Mouse (Mus musculus) heart, postnatal 0 days (tissue): ENCODE data around the gene Gbf1. TPM values are rescaled to one million over a fixed set of nuclear protein-coding genes. Genes with fewer than 3 reads are reported as not detected.

Experiments used
- ATAC-seq: fragments of 200-750 bp; cut with Nextera tagmentation; 2 replicates; pipeline ENCODE4 v1.8.0; 2017; ENCODE audit warnings: low read depth, moderate number of reproducible peaks, moderate library complexity; ENCODE audit not compliant: insufficient read depth
- DNase-seq: peaks from one replicate; pipeline ENCODE4 v3.0.0-alpha.2; 2016; ENCODE audit warnings: low spot score
- H3K27ac ChIP-seq: fragments of 300-500 bp; sonication (generic); 2 replicates; pipeline ENCODE4 v1.5.1; 2014; ENCODE audit warnings: low read depth, mild to moderate bottlenecking
- H3K27me3 ChIP-seq: fragments of 300-500 bp; sonication (generic); 2 replicates; pipeline ENCODE4 v1.6.1; 2014; ENCODE audit warnings: low read length, mixed read lengths; ENCODE audit not compliant: control insufficient read depth, insufficient read depth
- H3K36me3 ChIP-seq: fragments of 300-500 bp; sonication (generic); replicated peaks from 2 replicates; pipeline ENCODE4 v1.6.1; 2014; ENCODE audit warnings: low read length, mixed read lengths; ENCODE audit not compliant: control insufficient read depth, insufficient read depth
- H3K4me1 ChIP-seq: fragments of 300-500 bp; sonication (generic); 2 replicates; pipeline ENCODE4 v1.6.1; 2014; ENCODE audit warnings: antibody characterized with exemption; ENCODE audit not compliant: control insufficient read depth, insufficient read depth
- H3K4me2 ChIP-seq: fragments of 300-500 bp; sonication (generic); 2 replicates; pipeline ENCODE4 v1.6.1; 2014; ENCODE audit warnings: low read depth, mild to moderate bottlenecking, low read length, moderate library complexity
- H3K4me3 ChIP-seq: fragments of 300-500 bp; sonication (generic); 2 replicates; pipeline ENCODE4 v1.5.1; 2014; ENCODE audit warnings: low read depth, low read length
- H3K9ac ChIP-seq: fragments of 300-500 bp; sonication (generic); replicated peaks from 2 replicates; pipeline ENCODE4 v1.6.1; 2014; ENCODE audit warnings: low read depth, low read length, mixed read lengths
- H3K9me3 ChIP-seq: fragments of 300-500 bp; sonication (generic); replicated peaks from 2 replicates; pipeline ENCODE4 v1.6.1; 2016; ENCODE audit warnings: low read length; ENCODE audit not compliant: control insufficient read depth
- CTCF ChIP-seq: IDR thresholded peaks from 2 replicates; pipeline ENCODE4 v1.5.1; 2016; ENCODE audit warnings: antibody characterized with exemption, control low read depth, low read depth
- EP300 ChIP-seq: IDR thresholded peaks from 2 replicates; pipeline ENCODE4 v1.6.1; 2016; ENCODE audit warnings: antibody characterized with exemption, low read depth
- WGBS: fragments of 180-500 bp; shearing (Covaris S2); extraction: QIAGEN DNeasy Blood & Tissue Kit; methylation state at CpG from one replicate; pipeline ENCODE4 v1.1.7; 2014; 5-methylcytosine and 5-hydroxymethylcytosine counted together
- polyA plus RNA-seq: library from polyadenylated mRNA; unstranded; fragments of >200 nt; fragmentation: Nextera tagmentation; extraction: Ambion mirVana; gene quantifications from 2 replicates; pipeline ENCODE4 v1.2.1, GENCODE M21; 2015
- total RNA-seq: library from RNA; depleted of rRNA; stranded (reverse); fragments of >200 nt; gene quantifications from 2 replicates; pipeline ENCODE4 v1.2.3, GENCODE M21; 2014; ENCODE audit warnings: low replicate concordance

The Gbf1 gene
- total and polyA plus RNA-seq, 2 experiments from 2014 or later, result 27.5 to 39.7 TPM

- Histone ChIP-seq H3K4me1 (no peaks in the 10 kb centered on the region), H3K4me3 (no peak overlapping the region), H3K9me3 (no peaks in the 10 kb centered on the region), H3K27me3 (peaks cover 73% of the 10 kb centered on the region), H3K36me3 (peaks cover 21% of the 10 kb centered on the region), H3K27ac (no peak overlapping the region), H3K9ac (no peak overlapping the region), H3K4me2 (no peak overlapping the region)
- TF ChIP-seq EP300 (no peak), CTCF (no peak)
- DNase-seq (no peak), ATAC-seq (no peak)
- WGBS, result 31% methylated on average over 14 of the region's 14 CpGs
Measured at GRCm38 (mm10) chr19:46314872-46315742, 162.8 kb downstream of the Gbf1 start.

- Histone ChIP-seq H3K27ac (no peak overlapping the region), H3K9ac (no peak overlapping the region), H3K36me3 (peaks cover 13% of the 10 kb centered on the region), H3K4me3 (no peak overlapping the region), H3K27me3 (peaks cover 82% of the 10 kb centered on the region), H3K4me2 (no peak overlapping the region), H3K4me1 (no peaks in the 10 kb centered on the region), H3K9me3 (no peaks in the 10 kb centered on the region)
- DNase-seq (no peak), ATAC-seq (no peak)
- TF ChIP-seq CTCF (no peak), EP300 (no peak)
- 42% methylated on average over 12 of the region's 12 CpGs for WGBS
Measured at GRCm38 (mm10) chr19:46315752-46316610, 163.7 kb downstream of the Gbf1 start.

GRCm38 (mm10) chr19:46316846-46317545 is 164.7 kb downstream of the Gbf1 start:
- peak overlapping the region; percentile 52 for H3K4me3 ChIP-seq
- peaks cover 92% of the 10 kb centered on the region for H3K27me3 ChIP-seq
- no peak for DNase-seq
- H3K9me3 ChIP-seq, result no peaks in the 10 kb centered on the region
- whole genome bisulfite sequencing, result 36% methylated on average over 15 of the region's 15 CpGs
- no peak overlapping the region for H3K27ac ChIP-seq
- H3K4me2 ChIP-seq, result peak overlapping the region; percentile 67
- ATAC-seq, result no peak
- no peak overlapping the region for H3K9ac ChIP-seq
- TF ChIP-seq EP300 (no peak), CTCF (no peak)
- H3K36me3 ChIP-seq, result 0 out of 2 replicates have a peak, but pooled peaks cover 5% of the 10 kb centered on the region
- H3K4me1 ChIP-seq, result no peaks in the 10 kb centered on the region

GRCm38 (mm10) chr19:46317546-46317885 is 165.2 kb downstream of the Gbf1 start:
- TF ChIP-seq EP300, result no peak
- WGBS, result 1% methylated on average over 43 of the region's 48 CpGs
- H3K4me3 ChIP-seq, result peak overlapping the region; percentile 52
- no peaks in the 10 kb centered on the region for H3K4me1 ChIP-seq
- H3K27me3 ChIP-seq, result peaks cover 97% of the 10 kb centered on the region
- peak overlapping the region; percentile 67 for H3K4me2 ChIP-seq
- H3K27ac ChIP-seq, result no peak overlapping the region
- no peaks in the 10 kb centered on the region for H3K9me3 ChIP-seq
- DNase-seq (no peak), ATAC-seq (0 out of 2 replicates have a peak, but pooled peaks have one; percentile 16)
- H3K36me3 ChIP-seq, result 0 out of 2 replicates have a peak, but pooled peaks cover 5% of the 10 kb centered on the region
- no peak overlapping the region for H3K9ac ChIP-seq

- Histone ChIP-seq H3K27me3 (peaks cover 100% of the 10 kb centered on the region), H3K9me3 (no peaks in the 10 kb centered on the region), H3K9ac (no peak overlapping the region), H3K36me3 (no peaks in the 10 kb centered on the region), H3K4me2 (peak overlapping the region; percentile 67), H3K27ac (no peak overlapping the region), H3K4me3 (peak overlapping the region; percentile 52), H3K4me1 (no peaks in the 10 kb centered on the region)
- ATAC-seq (0 out of 2 replicates have a peak, but pooled peaks have one; percentile 22), DNase-seq (no peak)
- WGBS, result 2% methylated on average over 26 of the region's 42 CpGs
- TF ChIP-seq EP300 (no peak), CTCF (no peak)
Measured at GRCm38 (mm10) chr19:46318031-46318471, 165.7 kb downstream of the Gbf1 start.
